In genomic region chr6:53819761-53820485, GRCm38 (mm10) we compare ENCODE assay signal across 9 mouse cellular contexts. TPM values are rescaled to one million over a fixed set of nuclear protein-coding genes. Genes with fewer than 3 reads are reported as not detected.
A peak's percentile ranks its signal among the peaks of the same experiment; 100 is the strongest.
DNase-seq lines count a peak whose midpoint lies in the region; ATAC-seq lines count a peak whose summit lies in the region.
"Had no signal": no experiment of that assay in that cellular context is flagged by ENCODE, and none has a peak within 500 bp of the region (broad histone marks: within the 10 kb centered on the region; RNA-seq: fewer than 3 reads in every experiment).

No protein-coding gene starts in this region.

- ATAC-seq in forebrain, embryonic 12.5 days (ENCODE audit: low FRiP score) = 0 out of 2 replicates have a peak, but pooled peaks have one; percentile 6
- peak; percentile 20 for ATAC-seq in intestine, embryonic 14.5 days (replicated peaks; ENCODE audit: low FRiP score, low TSS enrichment, low read depth)
- peak; percentile 4; the same call in 1 of the 2 replicates for ATAC-seq in lung, embryonic 15.5 days (ENCODE audit: borderline replicate concordance, extremely low read depth, low FRiP score, low TSS enrichment)

- peaks cover 78% of the 10 kb centered on the region for H3K27me3 ChIP-seq in forebrain, embryonic 12.5 days
- H3K27me3 ChIP-seq in intestine, embryonic 14.5 days (replicated peaks; ENCODE audit: control insufficient read depth, insufficient read depth, low read length) = peaks cover 45% of the 10 kb centered on the region
- peaks cover 44% of the 10 kb centered on the region for H3K27me3 ChIP-seq in lung, embryonic 15.5 days

- peak overlapping the region; percentile 68; the same call in 1 of the 2 replicates for H3K27ac ChIP-seq in forebrain, embryonic 12.5 days
- H3K27ac ChIP-seq in intestine, embryonic 14.5 days (ENCODE audit: low read depth) = peak overlapping the region; percentile 93
- peak overlapping the region; percentile 98 for H3K27ac ChIP-seq in lung, embryonic 15.5 days

- H3K36me3 ChIP-seq in forebrain, embryonic 12.5 days (replicated peaks) = no peaks in the 10 kb centered on the region
- H3K36me3 ChIP-seq in intestine, embryonic 14.5 days (ENCODE audit: control insufficient read depth, insufficient read depth, low read length) = no peaks in the 10 kb centered on the region
- H3K36me3 ChIP-seq in lung, embryonic 15.5 days = no peaks in the 10 kb centered on the region

- peak overlapping the region; percentile 74 for H3K9ac ChIP-seq in forebrain, embryonic 12.5 days
- peak overlapping the region; percentile 57 for H3K9ac ChIP-seq in intestine, embryonic 14.5 days (ENCODE audit: low read length)
- peak overlapping the region; percentile 76 for H3K9ac ChIP-seq in lung, embryonic 15.5 days

- under 1% methylated on average over 61 of the region's 64 CpGs for WGBS in forebrain, embryonic 12.5 days
- WGBS in intestine, embryonic 14.5 days = 1% methylated on average over 64 of the region's 64 CpGs
- under 1% methylated on average over 64 of the region's 64 CpGs for WGBS in lung, embryonic 15.5 days

- H3K4me2 ChIP-seq in forebrain, embryonic 12.5 days = peak overlapping the region; percentile 89
- H3K4me2 ChIP-seq in intestine, embryonic 14.5 days (ENCODE audit: low read length) = peak overlapping the region; percentile 88
- H3K4me2 ChIP-seq in lung, embryonic 15.5 days = peak overlapping the region; percentile 91

- H3K4me1 ChIP-seq in forebrain, embryonic 12.5 days = peaks cover 43% of the 10 kb centered on the region
- H3K4me1 ChIP-seq in intestine, embryonic 14.5 days (replicated peaks; ENCODE audit: control insufficient read depth, insufficient read depth, low read length) = peaks cover 26% of the 10 kb centered on the region
- H3K4me1 ChIP-seq in lung, embryonic 15.5 days = peaks cover 60% of the 10 kb centered on the region

- H3K4me3 ChIP-seq in forebrain, embryonic 12.5 days (replicated peaks) = peak overlapping the region; percentile 58
- peak overlapping the region; percentile 56 for H3K4me3 ChIP-seq in intestine, embryonic 14.5 days (ENCODE audit: low read depth, low read length)
- H3K4me3 ChIP-seq in lung, embryonic 15.5 days = peak overlapping the region; percentile 63

- DNase-seq in gastrocnemius, postnatal 10 days = peak; percentile 40
- DNase-seq in gastrocnemius, adult 18-20 months (ENCODE audit: low spot score) = no peak
- DNase-seq in WW6 (ENCODE audit: low read depth, low spot score) = peak; percentile 29
- peak; percentile 79 for DNase-seq in intestine, embryonic 14.5 days (ENCODE audit: low spot score)
- peak; percentile 49 for DNase-seq in ovary, postnatal 36 days (ENCODE audit: low spot score)
- DNase-seq in thymus, postnatal 36 days = no peak

- no peaks in the 10 kb centered on the region for H3K9me3 ChIP-seq in forebrain, embryonic 12.5 days
- no peaks in the 10 kb centered on the region for H3K9me3 ChIP-seq in intestine, embryonic 14.5 days (ENCODE audit: control insufficient read depth, low read length)
- H3K9me3 ChIP-seq in lung, embryonic 15.5 days = no peaks in the 10 kb centered on the region

RNA-seq across cellular contexts. Expression of gene Tril, which starts 0.7 kb away (rescaled TPM):
- 10 to 100 TPM; 16.8 to 18.1 TPM for total RNA-seq in gastrocnemius, postnatal 10 days (2021)
- 1 to 10 TPM; 1.7 to 2.0 TPM for total RNA-seq in gastrocnemius, adult 18-20 months (2021)
- 19.5 and 23.2 TPM in 2 replicates for polyA plus RNA-seq in forebrain, embryonic 12.5 days (2016; fragmentation: Nextera tagmentation; extraction: Ambion mirVana)
- 15.9 and 16.5 TPM in 2 replicates for polyA plus RNA-seq in intestine, embryonic 14.5 days (2014; fragmentation: Nextera tagmentation; extraction: Ambion mirVana)
- 48.4 and 50.7 TPM in 2 replicates for polyA plus RNA-seq in lung, embryonic 15.5 days (2015; fragmentation: Nextera tagmentation; extraction: Ambion mirVana)
- total RNA-seq: MEL had no signal

Comparison
In these comparisons a context has a peak if more than half of its experiments do, and no peak if none do; other contexts are left out.
1. DNase-seq: peak in gastrocnemius, postnatal 10 days (single experiment), WW6 (single experiment), intestine, embryonic 14.5 days (single experiment) and ovary, postnatal 36 days (single experiment); none in gastrocnemius, adult 18-20 months (single experiment) and thymus, postnatal 36 days (0 of 2).
2. Peak in every context shown above with its lines, with median percentiles within 50 percentile points of each other: ATAC-seq, H3K27ac ChIP-seq, H3K4me2 ChIP-seq, H3K4me3 ChIP-seq and H3K9ac ChIP-seq.